Comparison of ENCODE assay signal across 24 mouse cellular contexts in the genomic region with DNA sequence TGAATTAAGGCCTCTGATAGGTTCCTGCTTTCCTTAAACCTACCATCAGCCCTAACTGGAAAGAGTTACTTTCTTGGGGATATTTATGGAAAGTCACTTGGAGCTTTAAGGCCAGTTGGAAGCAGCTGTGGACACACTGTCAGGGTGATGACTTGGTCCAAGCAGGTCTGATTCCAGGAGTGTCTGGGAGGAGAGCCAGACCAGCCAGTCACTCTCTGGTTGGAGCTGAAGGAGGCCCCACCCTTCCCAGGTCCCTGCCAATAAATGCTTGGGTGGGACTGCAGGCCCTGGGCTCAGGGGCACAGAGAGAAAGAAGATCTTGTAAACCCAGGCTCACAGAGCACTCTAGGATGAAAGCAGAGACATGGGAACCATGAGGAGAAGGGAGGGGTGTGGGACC.
A peak's percentile ranks its signal among the peaks of the same experiment; 100 is the strongest.
DNase-seq lines count a peak whose midpoint lies in the region; ATAC-seq and TF ChIP-seq lines count a peak whose summit lies in the region.
"Had no signal": no experiment of that assay in that cellular context is flagged by ENCODE, and none has a peak within 500 bp of the region (broad histone marks: within the 10 kb centered on the region; RNA-seq: fewer than 3 reads in every experiment).

No protein-coding gene starts in this region.

- H3K27me3 ChIP-seq in heart, adult 2 months (ENCODE audit: control insufficient read depth, insufficient read depth, low read length): no peaks in the 10 kb centered on the region
- H3K27me3 ChIP-seq in heart, embryonic 11.5 days (ENCODE audit: control insufficient read depth, insufficient read depth, low read length): no peaks in the 10 kb centered on the region
- H3K27me3 ChIP-seq in forebrain, embryonic 15.5 days: peaks cover 16% of the 10 kb centered on the region; the same call in 1 of the 2 replicates
- H3K27me3 ChIP-seq in midbrain, embryonic 11.5 days (ENCODE audit: control insufficient read depth, insufficient read depth, low read length): no peaks in the 10 kb centered on the region
- H3K27me3 ChIP-seq in forebrain, embryonic 13.5 days: peaks cover 33% of the 10 kb centered on the region
- H3K27me3 ChIP-seq: embryonic facial prominence, embryonic 15.5 days; midbrain, embryonic 15.5 days; neural tube, embryonic 12.5 days had no signal

- peak; percentile 45 to 58 for DNase-seq in heart, adult 2 months
- peak; percentile 69 for DNase-seq in gastrocnemius, adult 2 months
- peak; percentile 19 to 44 for DNase-seq in gastrocnemius, postnatal 36 days
- peak; percentile 28 to 32 for DNase-seq in heart, postnatal 36 days
- DNase-seq in midbrain, embryonic 11.5 days (ENCODE audit: low spot score, missing footprints): no peak
- DNase-seq: adrenal gland, adult 8-10 months; cerebellum, adult 18-20 months; forebrain, postnatal 0 days; kidney, postnatal 36 days; lung, embryonic 14.5 days; right cerebral cortex, adult 18-20 months; thymus, adult 2 months; thymus, postnatal 4 days had no signal

- H3K9ac ChIP-seq in heart, adult 2 months (ENCODE audit: low read depth, low read length): no peak overlapping the region
- no peak overlapping the region for H3K9ac ChIP-seq in heart, embryonic 11.5 days (ENCODE audit: low read depth, low read length)
- H3K9ac ChIP-seq in forebrain, embryonic 15.5 days (replicated peaks): no peak overlapping the region
- no peak overlapping the region for H3K9ac ChIP-seq in midbrain, embryonic 11.5 days (ENCODE audit: low read length)
- H3K9ac ChIP-seq in forebrain, embryonic 13.5 days: no peak overlapping the region
- H3K9ac ChIP-seq: embryonic facial prominence, embryonic 15.5 days; forebrain, postnatal 0 days; limb, embryonic 15.5 days; liver, embryonic 14.5 days; lung, embryonic 14.5 days; midbrain, embryonic 15.5 days; neural tube, embryonic 12.5 days had no signal

- no peak for TF ChIP-seq CTCF in heart, adult 2 months (IDR thresholded peaks at IDR 0.05)
- TF ChIP-seq CTCF in gastrocnemius, adult 2 months (IDR thresholded peaks at IDR 0.05): no peak

- H3K9me3 ChIP-seq in heart, embryonic 11.5 days (replicated peaks; ENCODE audit: control insufficient read depth, low read length): no peaks in the 10 kb centered on the region
- H3K9me3 ChIP-seq in forebrain, embryonic 15.5 days: no peaks in the 10 kb centered on the region
- no peaks in the 10 kb centered on the region for H3K9me3 ChIP-seq in midbrain, embryonic 11.5 days (ENCODE audit: control insufficient read depth, low read length)
- H3K9me3 ChIP-seq in forebrain, embryonic 13.5 days (replicated peaks): no peaks in the 10 kb centered on the region
- H3K9me3 ChIP-seq: embryonic facial prominence, embryonic 15.5 days; G1E; limb, embryonic 15.5 days; midbrain, embryonic 15.5 days; neural tube, embryonic 12.5 days had no signal

- no peaks in the 10 kb centered on the region for H3K36me3 ChIP-seq in heart, adult 2 months (ENCODE audit: control insufficient read depth, insufficient read depth, low read length)
- H3K36me3 ChIP-seq in heart, embryonic 11.5 days (ENCODE audit: control insufficient read depth, insufficient read depth, low read length): no peaks in the 10 kb centered on the region
- H3K36me3 ChIP-seq in forebrain, embryonic 15.5 days: no peaks in the 10 kb centered on the region
- H3K36me3 ChIP-seq in midbrain, embryonic 11.5 days (ENCODE audit: control insufficient read depth, insufficient read depth, low read length): no peaks in the 10 kb centered on the region
- H3K36me3 ChIP-seq in forebrain, embryonic 13.5 days (ENCODE audit: poor library complexity, severe bottlenecking): no peaks in the 10 kb centered on the region
- H3K36me3 ChIP-seq: embryonic facial prominence, embryonic 15.5 days; G1E; limb, embryonic 15.5 days; midbrain, embryonic 15.5 days; neural tube, embryonic 12.5 days had no signal

- TF ChIP-seq EP300 in heart, adult 2 months (IDR thresholded peaks at IDR 0.05; ENCODE audit: insufficient read depth, low read depth, low read length): no peak

- no peaks in the 10 kb centered on the region for H3K79me2 ChIP-seq in heart, adult 2 months (replicated peaks; ENCODE audit: control insufficient read depth, insufficient read depth, low read length)

- H3K4me1 ChIP-seq in heart, adult 2 months (ENCODE audit: control insufficient read depth, insufficient read depth, low read length): no peaks in the 10 kb centered on the region
- H3K4me1 ChIP-seq in heart, embryonic 11.5 days (ENCODE audit: control insufficient read depth, insufficient read depth, low read length): no peaks in the 10 kb centered on the region
- H3K4me1 ChIP-seq in forebrain, embryonic 15.5 days: no peaks in the 10 kb centered on the region
- H3K4me1 ChIP-seq in midbrain, embryonic 11.5 days (ENCODE audit: control insufficient read depth, insufficient read depth, low read length): peaks cover 2% of the 10 kb centered on the region; the same call in 1 of the 2 replicates
- H3K4me1 ChIP-seq in forebrain, embryonic 13.5 days: no peaks in the 10 kb centered on the region
- H3K4me1 ChIP-seq: embryonic facial prominence, embryonic 15.5 days had no signal

- no peak overlapping the region for H3K4me2 ChIP-seq in heart, embryonic 11.5 days
- H3K4me2 ChIP-seq in forebrain, embryonic 15.5 days (replicated peaks): no peak overlapping the region
- H3K4me2 ChIP-seq in midbrain, embryonic 11.5 days: no peak overlapping the region
- H3K4me2 ChIP-seq in forebrain, embryonic 13.5 days: no peak overlapping the region
- H3K4me2 ChIP-seq: embryonic facial prominence, embryonic 15.5 days; limb, embryonic 15.5 days; lung, embryonic 14.5 days; midbrain, embryonic 15.5 days; neural tube, embryonic 12.5 days had no signal

- H3K4me3 ChIP-seq in heart, adult 2 months: no peak overlapping the region
- no peak overlapping the region for H3K4me3 ChIP-seq in heart, embryonic 11.5 days (ENCODE audit: low read depth, low read length)
- H3K4me3 ChIP-seq in gastrocnemius, adult 2 months: no peak overlapping the region
- no peak overlapping the region for H3K4me3 ChIP-seq in forebrain, embryonic 15.5 days
- H3K4me3 ChIP-seq in midbrain, embryonic 11.5 days (ENCODE audit: low read depth, low read length): no peak overlapping the region
- H3K4me3 ChIP-seq in forebrain, embryonic 13.5 days: no peak overlapping the region
- H3K4me3 ChIP-seq: embryonic facial prominence, embryonic 15.5 days; limb, embryonic 15.5 days; midbrain, embryonic 15.5 days; neural tube, embryonic 12.5 days had no signal

- no peak for ATAC-seq in heart, embryonic 11.5 days (replicated peaks; ENCODE audit: insufficient number of reproducible peaks, low FRiP score, low TSS enrichment)
- ATAC-seq in forebrain, embryonic 15.5 days (replicated peaks): no peak
- no peak for ATAC-seq in midbrain, embryonic 11.5 days (ENCODE audit: low FRiP score)
- no peak for ATAC-seq in forebrain, embryonic 13.5 days
- ATAC-seq: forebrain, postnatal 0 days; intestine, postnatal 0 days; midbrain, embryonic 15.5 days had no signal

- intact Hi-C loops in heart, adult 2 months (cut with DNase I): no loop called here
- intact Hi-C loops in gastrocnemius, adult 2 months (cut with DNase I): no loop called here
- intact Hi-C loops in gastrocnemius, postnatal 36 days (cut with DNase I): no loop called here
- intact Hi-C loops in heart, postnatal 36 days (cut with DNase I): no loop called here

- TF ChIP-seq POLR2A in heart, adult 2 months (IDR thresholded peaks at IDR 0.05; ENCODE audit: insufficient read depth, low read depth, low read length): no peak

- no peak overlapping the region for H3K27ac ChIP-seq in heart, adult 2 months
- H3K27ac ChIP-seq in heart, embryonic 11.5 days (ENCODE audit: low read depth, low read length): no peak overlapping the region
- no peak overlapping the region for H3K27ac ChIP-seq in gastrocnemius, adult 2 months
- H3K27ac ChIP-seq in forebrain, embryonic 15.5 days (replicated peaks): no peak overlapping the region
- no peak overlapping the region for H3K27ac ChIP-seq in midbrain, embryonic 11.5 days (ENCODE audit: low read depth, low read length)
- no peak overlapping the region for H3K27ac ChIP-seq in forebrain, embryonic 13.5 days
- H3K27ac ChIP-seq: embryonic facial prominence, embryonic 15.5 days; limb, embryonic 15.5 days; liver, embryonic 14.5 days; midbrain, embryonic 15.5 days; neural tube, embryonic 12.5 days; stomach, postnatal 0 days had no signal
